Mouse (Mus musculus) embryo, embryonic 11.5 days (tissue): ENCODE measurements around the gene Ints1.

Experiments used
- DNase-seq: peaks from one replicate; pipeline ENCODE4 v3.0.0-alpha.2; 2012; ENCODE audit warnings: low read depth, low spot score

Gene Ints1

DNA sequence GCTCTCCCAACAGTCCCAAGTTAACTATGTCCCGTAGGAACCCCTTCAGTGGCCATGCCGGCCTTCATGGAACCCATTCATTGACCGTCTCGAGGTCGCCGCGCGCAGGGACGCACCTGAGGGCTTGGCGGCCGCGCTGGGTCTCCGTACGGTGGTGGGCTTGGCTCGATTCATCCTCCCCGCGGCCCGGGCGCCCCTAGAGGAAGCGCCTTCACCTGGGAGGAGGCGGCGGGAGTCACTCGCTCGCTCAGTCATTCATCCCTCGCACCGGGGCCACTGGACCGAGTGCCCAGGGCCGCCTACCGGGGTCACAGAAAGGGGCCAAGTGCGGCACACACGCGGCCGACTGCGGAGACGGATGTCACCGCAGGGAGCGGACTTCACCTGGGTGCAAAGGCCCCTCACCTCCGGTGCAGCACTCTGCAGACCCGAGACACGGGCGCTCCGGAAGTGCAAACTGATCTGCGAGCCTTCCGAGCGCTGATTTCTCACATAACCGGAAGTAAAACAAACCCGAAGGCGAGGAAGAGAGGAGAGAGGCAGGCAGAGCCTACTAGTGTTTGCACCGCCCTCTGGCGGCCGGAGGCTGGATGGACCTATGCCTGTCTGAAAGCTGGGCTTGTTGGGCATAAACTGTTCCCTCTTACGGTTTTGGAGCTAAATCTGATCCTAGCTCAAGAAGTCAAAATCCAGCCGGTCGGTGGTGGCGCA lies at the start of gene Ints1:
TSS of gene Ints1 (minus strand) at position 459 of the 711 bp plus-strand sequence.
- DNase-seq: peak; percentile 90

DNA sequence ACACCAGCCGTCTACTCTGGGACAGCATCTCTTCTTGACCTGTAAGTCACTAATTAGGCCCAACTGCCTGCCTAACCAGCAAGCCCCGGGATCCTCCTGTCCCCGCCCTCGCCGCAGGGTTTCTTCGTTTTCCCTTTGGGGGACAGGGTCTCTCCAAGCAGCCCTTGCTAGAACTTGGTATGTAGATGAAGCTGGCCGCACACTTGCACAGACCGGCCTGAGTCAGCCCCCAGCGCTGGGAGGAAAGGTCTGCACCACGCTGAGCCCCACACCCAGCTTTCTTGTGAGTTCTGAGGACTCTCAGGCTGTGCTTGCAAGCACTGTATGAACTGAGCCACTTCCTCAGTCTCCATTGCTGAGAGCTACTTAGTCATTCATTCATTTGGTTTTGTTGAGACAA lies 49.1 kb upstream of the Ints1 start:
- DNase-seq: no peak

DNA sequence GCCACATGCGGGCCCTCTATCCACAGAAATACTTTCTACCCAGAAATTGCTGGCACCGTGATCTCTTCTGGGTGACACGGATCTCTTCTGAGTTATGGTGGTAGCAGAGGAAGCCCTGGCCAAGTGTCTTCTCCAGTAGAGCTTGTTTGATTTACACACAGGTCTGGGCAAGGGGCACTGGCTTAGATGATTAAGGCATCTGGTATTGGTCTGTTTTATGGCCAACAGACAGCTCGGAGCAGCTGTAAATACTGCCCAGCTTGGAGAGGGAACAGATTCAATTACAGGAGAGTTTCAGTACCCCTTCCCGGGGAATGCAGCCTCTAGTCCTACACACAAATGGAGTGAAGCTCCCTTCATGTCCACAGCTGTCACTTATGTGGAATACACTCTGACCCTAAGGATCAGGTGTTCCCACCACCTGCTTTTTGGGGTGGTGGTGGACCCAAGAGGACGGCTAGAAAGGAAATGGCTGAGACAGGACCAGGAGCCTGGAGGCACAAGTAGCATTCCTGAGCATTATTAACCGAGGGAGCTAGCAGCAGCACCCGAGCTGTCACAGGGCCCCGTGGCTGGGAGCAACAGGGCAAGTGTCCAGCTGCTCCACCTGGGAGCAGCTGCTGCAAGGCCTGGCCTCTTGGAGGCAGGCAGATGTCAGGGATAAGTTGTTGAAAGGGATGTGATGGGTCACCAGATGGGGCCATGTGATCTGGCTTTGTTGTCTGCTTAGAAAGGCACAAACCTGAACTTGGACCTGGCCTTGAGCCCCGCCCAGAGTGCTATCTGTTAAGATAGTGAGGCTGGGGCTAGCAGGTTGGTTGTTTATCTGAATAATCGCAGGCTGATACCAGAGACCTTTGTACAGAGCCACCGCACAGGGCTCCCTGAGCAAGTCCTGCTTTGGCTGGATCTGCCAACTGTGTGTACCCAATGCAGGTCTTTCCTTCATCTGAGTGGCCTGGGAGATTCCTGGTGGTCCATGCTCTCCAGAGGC lies 46.3 kb upstream of the Ints1 start:
- DNase-seq: no peak

- no peak for DNase-seq
These were observed 44.2 kb upstream of the Ints1 start, which contains the start of gene Tmem184a for GRCm38 (mm10) chr5:139819538-139820181. Tmem184a (minus strand) TSS chr5:139819917.

DNA sequence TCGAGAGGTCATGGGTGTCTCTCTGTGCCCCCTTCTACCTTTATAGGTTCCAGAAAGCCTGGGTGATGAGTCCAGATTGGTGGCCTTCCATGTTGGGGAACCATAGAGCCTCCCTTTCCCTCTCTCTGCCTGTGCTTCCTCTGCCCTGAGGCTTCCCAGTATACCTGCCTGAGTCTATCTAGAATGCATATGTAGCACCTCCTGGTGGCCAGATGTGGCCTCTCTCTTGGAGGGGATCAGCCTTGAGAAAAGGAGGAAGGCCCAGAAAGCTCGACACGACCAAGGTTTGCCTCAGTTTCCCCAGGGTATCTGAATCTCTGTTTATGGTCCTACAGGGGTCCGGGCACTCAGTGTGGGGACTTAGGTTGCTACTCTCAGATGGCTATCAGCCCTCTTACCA lies 43.3 kb upstream of the Ints1 start:
- no peak for DNase-seq

DNA sequence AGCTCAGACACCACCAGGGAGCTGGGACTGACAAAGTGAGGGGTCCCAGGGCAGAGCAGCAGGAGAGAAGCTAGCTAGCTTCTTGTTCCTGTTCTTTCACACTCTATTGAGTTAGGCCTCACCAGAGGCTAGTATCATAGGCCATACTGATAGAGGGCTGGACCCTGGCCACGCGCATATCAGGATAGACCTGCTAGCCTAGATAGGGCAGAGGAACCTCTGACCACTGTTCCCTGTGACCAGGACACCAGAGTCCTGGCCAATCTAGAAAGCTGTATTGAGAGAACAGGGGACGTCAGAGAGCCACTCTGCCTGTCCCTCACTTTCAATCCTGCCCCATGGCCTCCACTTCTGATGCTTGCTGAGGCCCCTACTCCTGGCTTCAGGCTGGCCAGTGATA lies 42.6 kb upstream of the Ints1 start:
- DNase-seq: no peak

- no peak for DNase-seq
These were observed 41.8 kb upstream of the Ints1 start for GRCm38 (mm10) chr5:139817292-139817691.

- no peak for DNase-seq
These were observed 41.0 kb upstream of the Ints1 start for GRCm38 (mm10) chr5:139816445-139816844.

DNA sequence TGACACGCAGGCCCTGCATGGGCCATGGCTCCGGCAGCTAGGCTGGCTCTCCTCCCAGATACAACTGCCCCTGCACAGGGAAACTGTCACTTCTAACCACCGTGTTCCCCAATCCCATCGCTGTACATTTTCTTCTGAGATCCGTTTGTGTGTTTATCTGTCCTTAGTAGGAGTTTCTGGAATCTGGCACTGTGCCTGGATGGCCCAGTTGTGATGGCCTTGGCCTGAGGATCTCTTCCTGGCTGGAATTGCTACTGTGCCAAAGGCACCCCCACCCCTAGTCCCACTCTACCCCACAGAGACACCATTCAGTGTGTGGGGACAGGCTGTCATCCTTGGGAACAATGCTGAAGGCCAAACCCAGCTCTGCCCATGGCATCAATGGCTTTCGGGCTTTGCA lies 40.5 kb upstream of the Ints1 start:
- no peak for DNase-seq

DNA sequence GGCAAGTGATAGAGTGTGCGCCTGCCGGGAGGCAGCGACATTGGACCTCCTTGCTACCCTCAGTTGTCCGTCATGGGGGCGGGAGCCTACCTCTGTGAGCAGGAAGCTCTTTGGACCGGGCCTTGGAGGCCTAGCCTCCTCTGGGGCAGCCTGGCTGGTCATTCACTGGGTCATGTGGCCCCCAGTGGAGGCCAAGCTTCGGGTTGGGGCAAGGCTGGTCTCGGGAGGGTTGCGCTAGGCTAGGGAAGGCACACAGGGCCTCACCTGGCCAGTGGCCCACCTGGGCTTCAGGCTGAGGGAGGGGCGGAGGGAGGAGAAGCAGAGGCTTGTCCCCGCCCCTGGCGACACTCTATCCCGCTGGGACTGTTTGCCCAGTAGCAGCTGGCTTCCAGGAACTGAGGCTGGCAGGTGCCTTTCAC lies 38.5 kb upstream of the Ints1 start:
- no peak for DNase-seq

DNA sequence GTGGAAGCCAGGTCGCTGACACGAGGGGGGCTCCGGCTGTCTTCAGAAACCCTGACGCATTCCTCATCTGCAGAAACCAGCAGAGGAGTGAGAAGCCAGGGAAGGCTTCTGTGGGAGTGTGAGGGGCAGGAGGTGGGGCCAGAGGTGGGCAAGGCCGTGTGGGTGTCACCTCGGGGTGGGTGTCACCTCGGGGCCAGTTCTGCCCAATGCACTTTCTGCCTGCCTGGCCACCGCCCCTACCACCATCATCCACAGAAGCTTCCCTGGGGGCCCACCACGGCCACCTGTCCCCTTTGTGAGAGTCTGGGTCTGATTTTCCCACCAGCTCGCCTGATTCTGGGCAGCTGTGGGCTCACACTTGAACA lies 37.6 kb upstream of the Ints1 start:
- no peak for DNase-seq

GRCm38 (mm10) chr5:139812398-139813125 lies 37.1 kb upstream of the Ints1 start:
- DNase-seq: no peak

DNA sequence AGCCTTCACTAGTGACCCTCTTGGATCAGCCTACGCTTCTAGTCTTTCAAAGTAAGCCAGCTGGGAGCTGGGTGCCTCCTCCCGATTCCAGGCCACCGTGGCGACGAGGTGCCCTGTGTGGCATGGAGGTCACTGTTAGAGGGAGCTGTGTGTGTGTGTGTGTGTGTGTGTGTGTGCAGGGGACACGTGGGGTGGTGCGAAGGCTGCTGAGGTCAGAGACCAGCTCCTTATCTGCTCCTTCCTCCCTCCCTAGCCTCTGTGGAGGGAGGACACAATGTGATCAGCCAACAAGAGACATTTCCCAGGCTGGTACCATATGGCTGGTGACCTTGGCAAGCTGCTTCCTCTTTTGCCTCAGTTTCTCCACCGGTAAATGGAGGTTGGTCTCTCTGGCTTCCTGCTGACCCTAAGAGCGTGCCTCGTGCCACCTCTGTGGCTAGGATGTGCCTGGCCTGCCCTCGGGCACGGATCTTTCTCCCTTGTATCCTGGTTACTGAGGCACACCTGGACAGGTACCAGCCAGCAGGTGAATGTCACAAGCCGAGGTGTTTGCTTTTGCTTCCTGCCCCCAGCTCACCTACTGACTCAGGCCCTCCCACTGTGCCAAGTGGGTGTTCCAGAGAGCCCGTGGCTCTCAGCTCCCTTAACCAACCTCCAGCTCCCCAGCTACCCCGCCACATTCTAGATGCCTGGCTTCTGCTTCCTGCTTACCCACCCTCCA lies 36.4 kb upstream of the Ints1 start:
- no peak for DNase-seq

DNA sequence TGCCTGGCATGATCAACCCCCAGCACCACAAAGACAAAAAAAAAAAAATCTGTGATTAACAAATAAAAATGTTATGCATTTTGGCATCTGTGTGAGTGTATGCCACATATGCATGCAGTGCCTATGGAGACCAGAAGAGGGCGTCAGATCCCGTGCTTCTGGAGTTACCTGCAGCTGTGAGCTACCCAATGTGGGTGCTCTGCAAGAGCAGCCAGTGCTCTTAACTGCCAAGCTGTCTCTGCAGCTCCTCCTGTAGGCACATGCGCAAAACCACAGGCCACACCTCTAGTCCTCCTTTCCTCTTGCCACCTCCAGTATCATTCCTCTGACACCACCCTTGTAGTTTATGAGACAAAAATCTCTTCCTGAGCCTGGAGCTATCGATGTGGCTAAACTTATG lies 33.9 kb upstream of the Ints1 start:
- DNase-seq: no peak

DNA sequence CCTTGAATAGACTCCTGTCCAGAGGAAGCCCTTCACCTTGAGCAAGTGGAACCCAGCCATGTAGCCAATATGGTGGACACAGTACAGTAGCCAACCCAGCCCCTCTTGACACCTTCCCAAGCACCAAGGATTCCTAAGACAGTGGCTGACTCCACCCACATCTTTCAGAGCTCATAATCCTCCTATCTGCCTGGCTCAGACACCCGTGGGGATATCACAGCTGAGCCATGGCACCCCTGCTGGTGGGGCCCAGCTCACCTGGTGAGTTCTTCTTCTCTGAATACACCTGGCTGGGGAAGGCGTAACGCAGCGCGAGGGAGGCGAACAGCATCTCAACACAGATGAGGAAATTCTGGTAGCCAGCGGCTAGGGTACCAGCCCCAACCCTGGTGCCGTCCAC lies 30.4 kb upstream of the Ints1 start:
- no peak for DNase-seq

GRCm38 (mm10) chr5:139804573-139805111 lies 29.2 kb upstream of the Ints1 start:
- no peak for DNase-seq

GRCm38 (mm10) chr5:139804107-139804551 lies 28.7 kb upstream of the Ints1 start:
- DNase-seq: no peak

GRCm38 (mm10) chr5:139803601-139804102 lies 28.2 kb upstream of the Ints1 start:
- peak; percentile 53 for DNase-seq

DNA sequence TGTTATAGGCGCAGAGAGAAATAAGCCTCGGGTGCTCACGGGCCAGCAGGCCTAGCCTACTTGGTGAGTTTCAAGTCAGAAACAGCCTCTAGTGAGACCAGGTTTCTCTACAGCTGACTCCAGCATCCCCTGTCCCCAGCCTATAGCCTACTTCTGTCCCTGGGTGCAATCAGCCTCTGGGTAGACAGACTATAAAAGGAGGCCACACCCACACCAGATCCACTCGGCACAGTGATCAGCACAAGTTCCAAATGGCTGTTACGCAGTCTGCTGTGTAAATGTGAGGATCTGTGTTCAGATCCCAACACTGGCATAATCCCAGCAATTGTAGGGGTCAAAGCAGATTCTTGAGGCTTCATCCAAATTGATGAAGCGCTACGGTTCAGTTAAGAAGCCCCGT lies 27.7 kb upstream of the Ints1 start:
- DNase-seq: no peak

GRCm38 (mm10) chr5:139801880-139802279 lies 26.4 kb upstream of the Ints1 start:
- DNase-seq: no peak
